Mouse (Mus musculus) neural tube, embryonic 11.5 days (tissue): ENCODE results near the gene Slc35e2. TPM values are rescaled to one million over a fixed set of nuclear protein-coding genes. Genes with fewer than 3 reads are reported as not detected.

Experiments used
- ATAC-seq: fragments of 200-750 bp; cut with Nextera tagmentation; 2 replicates; pipeline ENCODE4 v1.8.0; 2017; ENCODE audit warnings: moderate number of reproducible peaks, mild to moderate bottlenecking, moderate TSS enrichment, moderate library complexity; ENCODE audit not compliant: insufficient read depth, low FRiP score, low TSS enrichment
- DNase-seq: peaks from one replicate; pipeline ENCODE4 v3.0.0-alpha.2; 2015; ENCODE audit warnings: low spot score
- H3K27ac ChIP-seq: fragments of 300-500 bp; sonication (generic); 2 replicates; pipeline ENCODE4 v1.5.1; 2014; ENCODE audit warnings: low read depth, mild to moderate bottlenecking, low read length
- H3K27me3 ChIP-seq: fragments of 300-500 bp; sonication (generic); 2 replicates; pipeline ENCODE4 v1.6.1; 2014; ENCODE audit warnings: mild to moderate bottlenecking, low read length, mixed read lengths; ENCODE audit not compliant: control insufficient read depth, insufficient read depth
- H3K36me3 ChIP-seq: fragments of 300-500 bp; sonication (generic); 2 replicates; pipeline ENCODE4 v1.6.1; 2014; ENCODE audit warnings: mild to moderate bottlenecking, low read length, moderate library complexity, mixed read lengths; ENCODE audit not compliant: control insufficient read depth, insufficient read depth
- H3K4me1 ChIP-seq: fragments of 300-500 bp; sonication (generic); 2 replicates; pipeline ENCODE4 v1.6.1; 2014; ENCODE audit warnings: low read length, mixed read lengths; ENCODE audit not compliant: control insufficient read depth, insufficient read depth
- H3K4me2 ChIP-seq: fragments of 300-500 bp; sonication (generic); 2 replicates; pipeline ENCODE4 v1.6.1; 2014; ENCODE audit warnings: low read depth, mild to moderate bottlenecking, moderate library complexity
- H3K4me3 ChIP-seq: fragments of 300-500 bp; sonication (generic); 2 replicates; pipeline ENCODE4 v1.5.1; 2014; ENCODE audit warnings: low read depth, low read length
- H3K9ac ChIP-seq: fragments of 300-500 bp; sonication (generic); 2 replicates; pipeline ENCODE4 v1.6.1; 2014; ENCODE audit warnings: mild to moderate bottlenecking, low read length
- H3K9me3 ChIP-seq: fragments of 300-500 bp; sonication (generic); 2 replicates; pipeline ENCODE4 v1.6.1; 2016; ENCODE audit warnings: low read length; ENCODE audit not compliant: control insufficient read depth
- WGBS: fragments of 180-500 bp; shearing (Covaris S2); extraction: QIAGEN DNeasy Blood & Tissue Kit; methylation state at CpG from one replicate; pipeline ENCODE4 v1.1.7; 2014; 5-methylcytosine and 5-hydroxymethylcytosine counted together
- polyA plus RNA-seq: library from polyadenylated mRNA; unstranded; fragments of >200 nt; fragmentation: Nextera tagmentation; extraction: Ambion mirVana; gene quantifications from 2 replicates; pipeline ENCODE4 v1.2.1, GENCODE M21; 2014

The Slc35e2 gene
- polyA plus RNA-seq, 1 experiment from 2014 or later: 18.7 TPM

DNA sequence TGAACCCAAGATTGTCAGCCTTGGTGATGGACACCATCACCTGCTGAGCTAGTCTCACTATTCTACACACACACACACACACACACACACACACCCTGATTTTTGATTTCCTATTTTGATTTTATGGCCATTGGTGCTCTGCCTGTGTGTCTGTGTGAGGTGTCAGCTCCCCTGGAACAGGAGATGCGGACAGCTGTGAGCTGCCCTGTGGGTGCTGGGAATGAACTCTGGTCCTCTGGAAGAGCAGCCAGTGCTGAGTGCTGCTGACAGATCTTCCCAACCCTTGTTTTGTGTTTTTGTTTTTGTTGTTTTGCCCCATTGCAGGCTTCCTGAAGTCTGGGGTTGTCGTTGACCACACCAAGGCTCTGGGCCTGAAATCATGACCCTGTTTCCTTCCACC, 28.1 kb upstream of the Slc35e2 start:
- Histone ChIP-seq H3K4me1 (no peaks in the 10 kb centered on the region), H3K9me3 (no peaks in the 10 kb centered on the region), H3K36me3 (no peaks in the 10 kb centered on the region; the same call in 1 of the 2 replicates), H3K27ac (no peak overlapping the region), H3K9ac (no peak overlapping the region), H3K27me3 (no peaks in the 10 kb centered on the region), H3K4me3 (no peak overlapping the region), H3K4me2 (no peak overlapping the region)
- DNase-seq (no peak), ATAC-seq (no peak)
- WGBS: 96% methylated on average over 2 of the region's 2 CpGs

DNA sequence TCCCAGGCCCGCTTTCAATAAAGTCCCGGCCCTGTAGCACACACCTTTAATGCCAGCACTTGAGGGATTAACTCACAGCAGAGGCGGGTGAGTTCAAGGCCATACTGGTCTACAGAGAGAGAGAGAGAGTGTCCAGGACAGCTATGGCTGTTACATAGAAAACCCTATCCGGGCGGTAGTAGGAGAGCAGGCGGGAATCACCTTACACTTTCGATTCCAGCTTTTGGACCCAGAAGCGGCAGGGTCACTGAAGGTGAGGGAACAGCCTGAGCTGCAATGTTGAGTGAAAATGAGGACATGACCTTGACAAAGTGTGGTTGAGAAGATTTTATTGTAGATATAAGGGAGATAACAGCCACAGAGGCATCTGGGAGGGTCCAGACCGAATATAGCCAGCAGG, 27.3 kb upstream of the Slc35e2 start:
- Histone ChIP-seq H3K27ac (no peak overlapping the region), H3K9ac (no peak overlapping the region), H3K36me3 (no peaks in the 10 kb centered on the region; the same call in 1 of the 2 replicates), H3K27me3 (no peaks in the 10 kb centered on the region), H3K4me1 (no peaks in the 10 kb centered on the region), H3K9me3 (no peaks in the 10 kb centered on the region), H3K4me2 (no peak overlapping the region), H3K4me3 (no peak overlapping the region)
- WGBS: 96% methylated on average over 9 of the region's 9 CpGs
- ATAC-seq (no peak), DNase-seq (no peak)

DNA sequence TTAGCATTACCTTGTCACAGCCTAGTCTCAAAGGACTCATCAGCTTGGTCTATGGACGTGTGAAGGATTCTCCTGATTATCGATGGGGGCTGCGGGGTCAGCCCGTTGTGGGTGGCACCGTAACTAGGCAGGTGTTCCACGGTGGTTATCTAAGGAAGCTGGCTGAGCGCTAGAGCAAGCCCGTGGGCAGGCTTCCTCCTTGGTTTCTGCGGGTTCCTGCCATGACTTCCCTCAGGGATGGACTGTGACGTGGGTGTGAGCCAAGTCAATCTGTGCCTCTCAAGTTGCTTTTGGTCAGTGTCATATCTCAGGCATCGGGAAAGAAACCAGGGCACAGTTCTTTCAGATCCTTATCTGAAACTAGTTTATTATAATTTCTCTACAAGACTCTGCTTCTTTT, 26.3 kb upstream of the Slc35e2 start:
- ATAC-seq (no peak), DNase-seq (no peak)
- Histone ChIP-seq H3K36me3 (no peaks in the 10 kb centered on the region; the same call in 1 of the 2 replicates), H3K4me3 (no peak overlapping the region), H3K4me1 (no peaks in the 10 kb centered on the region), H3K27me3 (no peaks in the 10 kb centered on the region), H3K4me2 (no peak overlapping the region), H3K9me3 (no peaks in the 10 kb centered on the region), H3K27ac (no peak overlapping the region), H3K9ac (no peak overlapping the region)
- WGBS: 88% methylated on average over 11 of the region's 11 CpGs

DNA sequence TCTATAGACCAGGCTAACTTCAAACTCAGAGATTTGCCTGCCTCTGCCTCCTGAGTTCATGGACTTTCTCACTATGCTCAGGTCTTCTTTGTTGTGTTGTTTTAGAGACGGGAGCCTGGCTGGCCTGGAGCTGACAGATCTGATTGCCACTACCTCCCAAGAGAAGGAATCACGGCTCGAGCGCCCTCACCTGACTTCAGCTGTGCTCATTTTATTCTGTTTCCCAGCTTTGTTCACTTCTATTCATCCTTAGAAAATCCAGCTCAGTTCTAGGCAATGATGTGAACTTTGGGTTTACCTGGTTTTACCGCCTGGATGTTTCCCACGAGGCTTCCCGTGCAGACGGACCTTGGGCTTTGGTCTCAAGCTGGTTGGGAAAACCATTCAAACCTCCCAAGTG, 25.7 kb upstream of the Slc35e2 start:
- no peaks in the 10 kb centered on the region for H3K27me3 ChIP-seq
- H3K9ac ChIP-seq: no peak overlapping the region
- H3K27ac ChIP-seq: no peak overlapping the region
- no peak for DNase-seq
- H3K36me3 ChIP-seq: no peaks in the 10 kb centered on the region; the same call in 1 of the 2 replicates
- no peaks in the 10 kb centered on the region for H3K9me3 ChIP-seq
- no peak overlapping the region for H3K4me3 ChIP-seq
- no peaks in the 10 kb centered on the region for H3K4me1 ChIP-seq
- WGBS: 92% methylated on average over 8 of the region's 8 CpGs
- no peak overlapping the region for H3K4me2 ChIP-seq
- ATAC-seq: no peak

DNA sequence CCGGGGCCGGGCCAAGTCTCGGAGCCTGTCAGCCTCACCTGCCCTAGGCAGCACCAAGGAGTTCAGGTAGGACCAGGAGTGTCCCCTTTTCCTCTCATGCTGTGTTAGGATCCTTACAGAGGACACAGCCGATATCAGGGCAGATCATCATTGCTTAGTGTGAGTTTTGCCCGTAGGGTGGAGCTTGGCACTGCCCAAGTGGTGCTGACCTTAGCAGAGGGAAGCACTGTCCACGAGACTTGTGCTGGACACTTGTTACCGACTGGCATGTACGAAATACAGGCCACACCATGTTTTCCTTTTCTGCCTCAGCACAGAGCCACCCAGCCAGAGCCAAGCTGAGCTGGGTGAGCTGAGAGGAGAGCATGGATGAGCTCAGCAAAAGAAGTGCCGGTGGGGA, 24.1 kb upstream of the Slc35e2 start:
- Histone ChIP-seq H3K4me2 (no peak overlapping the region), H3K4me1 (no peaks in the 10 kb centered on the region), H3K9ac (no peak overlapping the region), H3K27me3 (no peaks in the 10 kb centered on the region), H3K27ac (no peak overlapping the region), H3K9me3 (no peaks in the 10 kb centered on the region), H3K36me3 (no peaks in the 10 kb centered on the region; the same call in 1 of the 2 replicates), H3K4me3 (no peak overlapping the region)
- 95% methylated on average over 9 of the region's 9 CpGs for WGBS
- no peak for DNase-seq
- no peak for ATAC-seq

DNA sequence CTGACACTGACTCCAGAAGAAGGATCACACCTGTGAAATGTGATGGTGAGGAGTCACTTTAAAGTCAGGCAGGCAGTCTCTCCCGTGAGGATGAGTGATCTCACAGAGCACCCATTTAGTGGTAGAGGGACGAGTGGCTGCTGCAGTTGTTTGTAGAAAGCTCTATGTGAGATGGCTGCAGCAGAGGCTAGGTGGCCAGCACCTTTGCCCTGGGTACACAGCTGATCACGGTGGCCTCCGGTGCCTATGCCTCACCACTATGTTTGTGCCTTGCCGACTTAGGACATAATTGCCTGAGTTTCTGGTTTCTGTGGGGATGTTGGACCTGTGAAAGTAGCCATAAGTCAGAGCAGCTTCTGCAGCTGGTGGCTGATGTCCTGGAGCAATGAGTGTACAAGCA, 23.5 kb upstream of the Slc35e2 start:
- Histone ChIP-seq H3K4me2 (no peak overlapping the region), H3K4me3 (no peak overlapping the region), H3K9me3 (no peaks in the 10 kb centered on the region), H3K36me3 (no peaks in the 10 kb centered on the region; the same call in 1 of the 2 replicates), H3K27me3 (no peaks in the 10 kb centered on the region), H3K27ac (no peak overlapping the region), H3K4me1 (no peaks in the 10 kb centered on the region), H3K9ac (no peak overlapping the region)
- 91% methylated on average over 5 of the region's 5 CpGs for WGBS
- DNase-seq (no peak), ATAC-seq (no peak)

DNA sequence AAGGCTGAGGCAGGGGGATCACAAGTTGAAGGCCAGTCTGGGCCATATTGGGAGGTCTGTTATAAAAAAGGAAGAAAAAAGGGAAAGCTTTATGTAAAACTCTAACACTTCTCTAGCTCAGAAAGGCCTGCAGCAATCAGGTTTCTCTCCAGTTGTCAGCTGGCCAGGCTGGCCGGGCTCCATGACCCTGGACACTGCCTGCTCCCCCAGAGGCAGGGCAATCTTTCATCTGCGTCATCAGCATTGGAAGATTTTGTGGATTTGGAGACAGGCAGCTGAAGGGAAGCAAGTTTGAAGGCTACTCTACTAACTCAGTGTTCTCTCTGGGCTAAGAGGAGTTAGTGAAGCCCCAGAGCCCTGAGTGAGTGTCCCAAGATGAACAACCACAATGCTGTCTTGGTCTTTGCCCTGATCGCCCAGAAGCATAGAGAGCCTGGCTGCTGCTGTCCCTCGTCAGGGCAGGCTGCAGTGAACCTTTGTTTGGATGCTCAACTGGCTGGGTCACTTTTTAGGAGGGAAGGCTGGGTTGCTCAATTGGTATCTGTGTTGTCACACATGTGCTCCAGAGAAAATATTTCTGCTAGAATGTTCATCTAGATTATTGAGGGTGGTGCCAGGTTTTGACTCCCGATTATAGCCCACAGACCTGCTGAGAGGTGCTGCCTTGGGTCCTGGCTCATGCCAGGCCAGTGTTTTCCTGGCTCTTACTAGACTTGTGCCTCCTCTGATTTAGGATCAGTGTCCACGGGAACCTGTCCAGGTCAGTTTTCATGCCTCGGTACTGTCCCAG, 22.7 kb upstream of the Slc35e2 start:
- H3K36me3 ChIP-seq: no peaks in the 10 kb centered on the region; the same call in 1 of the 2 replicates
- DNase-seq (no peak), ATAC-seq (no peak)
- no peak overlapping the region for H3K4me2 ChIP-seq
- H3K4me1 ChIP-seq: no peaks in the 10 kb centered on the region
- H3K27me3 ChIP-seq: no peaks in the 10 kb centered on the region
- H3K9me3 ChIP-seq: no peaks in the 10 kb centered on the region
- no peak overlapping the region for H3K9ac ChIP-seq
- no peak overlapping the region for H3K4me3 ChIP-seq
- H3K27ac ChIP-seq: no peak overlapping the region
- WGBS: 87% methylated on average over 7 of the region's 7 CpGs

DNA sequence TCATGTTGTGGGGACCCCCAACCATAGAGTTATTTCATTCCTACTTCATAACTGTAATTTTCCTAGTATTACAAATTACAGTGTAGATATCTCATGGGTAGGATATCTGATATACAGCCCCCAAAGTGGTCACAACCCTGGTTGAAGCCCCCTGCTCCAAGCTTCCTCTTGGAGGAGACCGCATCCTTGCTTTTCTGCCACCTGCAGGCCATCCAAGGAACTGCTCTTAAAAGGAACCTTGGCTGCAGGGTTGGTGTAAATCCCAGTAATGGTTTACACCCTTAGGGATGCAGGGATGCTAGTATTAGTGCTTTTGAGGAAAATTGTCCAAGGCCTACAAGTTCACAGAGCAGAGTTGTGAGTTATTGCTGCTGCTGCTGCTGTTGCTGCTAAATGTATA, 20.8 kb upstream of the Slc35e2 start:
- Histone ChIP-seq H3K27ac (no peak overlapping the region), H3K4me3 (no peak overlapping the region), H3K4me2 (no peak overlapping the region), H3K4me1 (no peaks in the 10 kb centered on the region), H3K27me3 (no peaks in the 10 kb centered on the region), H3K9me3 (no peaks in the 10 kb centered on the region), H3K9ac (no peak overlapping the region), H3K36me3 (peaks cover 3% of the 10 kb centered on the region)
- WGBS: 32% methylated on average over 1 of the region's 1 CpGs
- ATAC-seq (no peak), DNase-seq (peak; percentile 75)

DNA sequence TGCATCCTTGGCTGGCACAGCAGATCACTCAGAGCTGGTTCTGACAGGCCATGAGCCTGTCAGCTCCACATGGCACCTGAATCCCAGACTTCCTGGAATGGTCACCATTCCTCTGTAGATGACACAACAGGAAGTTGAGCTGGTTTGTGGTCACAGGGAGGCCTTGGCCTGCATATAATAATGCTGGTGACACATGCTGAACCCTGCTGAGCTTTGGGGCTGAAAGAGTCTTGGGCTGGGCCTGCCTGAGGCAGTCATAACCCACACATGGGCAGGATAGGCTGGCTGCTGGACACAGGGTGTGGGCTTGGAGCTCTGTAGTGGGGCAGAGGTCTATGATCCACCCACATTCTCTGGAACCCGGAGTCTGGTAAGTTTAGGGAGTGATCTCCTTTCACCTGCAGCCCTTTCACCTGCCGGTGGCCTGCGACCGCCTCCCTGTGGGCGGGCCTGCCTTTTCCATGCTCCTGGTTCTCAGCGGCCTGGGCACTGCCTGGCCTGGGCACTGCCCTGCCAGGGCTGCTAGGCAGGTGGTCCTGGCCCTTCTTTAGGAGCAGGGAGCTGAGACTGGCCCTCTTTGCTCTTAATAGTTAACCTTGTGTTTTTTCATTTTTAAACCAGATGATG, 18.8 kb upstream of the Slc35e2 start:
- no peaks in the 10 kb centered on the region for H3K4me1 ChIP-seq
- DNase-seq (no peak), ATAC-seq (no peak)
- H3K4me3 ChIP-seq: no peak overlapping the region
- no peaks in the 10 kb centered on the region for H3K9me3 ChIP-seq
- H3K9ac ChIP-seq: no peak overlapping the region
- WGBS: 98% methylated on average over 6 of the region's 6 CpGs
- H3K36me3 ChIP-seq: peaks cover 7% of the 10 kb centered on the region
- H3K27me3 ChIP-seq: no peaks in the 10 kb centered on the region
- no peak overlapping the region for H3K4me2 ChIP-seq
- H3K27ac ChIP-seq: no peak overlapping the region
